Mouse (Mus musculus): ENCODE measurements around the gene Pgrmc2. TPM values are rescaled to one million over a fixed set of nuclear protein-coding genes. Genes with fewer than 3 reads are reported as not detected.

The Pgrmc2 gene
- polyA plus RNA-seq, 1 experiment, result 1.9 TPM

DNA sequence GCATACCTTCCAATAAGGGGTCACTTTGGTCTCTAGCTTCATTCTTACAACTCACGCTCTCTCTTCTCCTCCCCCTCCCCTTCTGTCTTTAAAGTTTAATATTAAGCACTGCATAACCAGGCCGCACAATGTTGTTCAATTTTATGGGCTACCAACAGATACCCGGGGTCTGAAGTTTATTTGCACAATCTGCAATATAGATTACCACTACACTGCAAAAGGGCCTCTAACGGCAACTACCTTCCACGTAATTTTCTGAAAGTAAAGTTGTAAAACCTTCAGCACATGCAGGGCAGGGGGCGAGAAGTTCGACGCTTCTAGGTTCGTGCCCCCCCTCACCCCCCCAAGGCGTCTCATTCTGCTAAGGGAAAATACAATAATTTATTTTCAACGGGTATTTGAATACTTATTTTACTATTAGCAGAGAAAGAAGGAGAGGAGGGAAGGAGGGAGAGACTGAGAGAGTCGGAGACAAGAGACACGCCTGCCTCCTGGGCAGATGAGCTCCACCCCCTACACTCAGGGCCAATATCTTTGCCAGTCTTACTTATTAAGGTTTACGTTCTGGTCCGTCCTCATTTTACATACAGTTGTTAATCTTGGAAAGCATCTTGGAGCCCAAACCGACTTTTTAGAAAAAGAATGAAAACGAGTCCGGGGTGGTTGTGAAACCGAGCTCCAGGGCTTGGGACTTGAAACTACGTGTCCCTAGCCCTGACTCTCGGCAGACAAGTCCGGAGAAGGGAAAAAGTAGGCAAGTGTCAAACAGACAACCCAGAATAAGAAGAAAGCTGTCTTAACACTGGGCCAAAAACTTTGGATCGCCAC lies 1.2 kb downstream of the Pgrmc2 start:
- Histone ChIP-seq H3K27me3 (ENCODE audit: control insufficient read depth) (no peaks in the 10 kb centered on the region), H3K4me3 (replicated peaks) (peak overlapping the region; percentile 79), H3K36me3 (ENCODE audit: control insufficient read depth) (peaks cover 23% of the 10 kb centered on the region), H3K9me3 (ENCODE audit: control insufficient read depth, low read length) (no peaks in the 10 kb centered on the region), H3K4me1 (ENCODE audit: control insufficient read depth) (peaks cover 44% of the 10 kb centered on the region)
- TF ChIP-seq TAL1 (IDR thresholded peaks at IDR 0.05; ENCODE audit: low read length) (no peak), GATA1 (IDR thresholded peaks at IDR 0.05; ENCODE audit: low read length) (no peak)

- H3K36me3 ChIP-seq (ENCODE audit: control insufficient read depth), result peaks cover 25% of the 10 kb centered on the region
- TF ChIP-seq TAL1 (IDR thresholded peaks at IDR 0.05; ENCODE audit: low read length) (no peak), GATA1 (IDR thresholded peaks at IDR 0.05; ENCODE audit: low read length) (no peak)
- peak overlapping the region; percentile 79 for H3K4me3 ChIP-seq (replicated peaks)
These were observed 2.1 kb downstream of the Pgrmc2 start for GRCm38 (mm10) chr3:41080724-41081123.

GRCm38 (mm10) chr3:41078673-41079072 lies 4.2 kb downstream of the Pgrmc2 start:
- H3K4me3 ChIP-seq (replicated peaks), result no peak overlapping the region

More at GRCm38 (mm10) chr3:41080724-41081123, 2.1 kb downstream of the Pgrmc2 start:
- Histone ChIP-seq H3K4me1 (ENCODE audit: control insufficient read depth) (peaks cover 46% of the 10 kb centered on the region), H3K9me3 (ENCODE audit: control insufficient read depth, low read length) (no peaks in the 10 kb centered on the region), H3K27me3 (ENCODE audit: control insufficient read depth) (no peaks in the 10 kb centered on the region)

GRCm38 (mm10) chr3:41075376-41075775 lies 7.5 kb downstream of the Pgrmc2 start:
- no peaks in the 10 kb centered on the region for H3K9me3 ChIP-seq (ENCODE audit: control insufficient read depth, low read length)
- TF ChIP-seq TAL1 (IDR thresholded peaks at IDR 0.05; ENCODE audit: low read length), result no peak
- no peak for TF ChIP-seq GATA1 (IDR thresholded peaks at IDR 0.05; ENCODE audit: low read length)
- H3K36me3 ChIP-seq (ENCODE audit: control insufficient read depth), result peaks cover 35% of the 10 kb centered on the region
- no peaks in the 10 kb centered on the region for H3K27me3 ChIP-seq (ENCODE audit: control insufficient read depth)
- no peak overlapping the region for H3K4me3 ChIP-seq (replicated peaks)
- peaks cover 13% of the 10 kb centered on the region for H3K4me1 ChIP-seq (ENCODE audit: control insufficient read depth)

More at GRCm38 (mm10) chr3:41078673-41079072, 4.2 kb downstream of the Pgrmc2 start:
- Histone ChIP-seq H3K9me3 (ENCODE audit: control insufficient read depth, low read length) (no peaks in the 10 kb centered on the region), H3K36me3 (ENCODE audit: control insufficient read depth) (peaks cover 28% of the 10 kb centered on the region), H3K4me1 (ENCODE audit: control insufficient read depth) (peaks cover 39% of the 10 kb centered on the region), H3K27me3 (ENCODE audit: control insufficient read depth) (no peaks in the 10 kb centered on the region)
- no peak for TF ChIP-seq TAL1 (IDR thresholded peaks at IDR 0.05; ENCODE audit: low read length)
- TF ChIP-seq GATA1 (IDR thresholded peaks at IDR 0.05; ENCODE audit: low read length), result no peak

GRCm38 (mm10) chr3:41070519-41070918 lies 12.3 kb downstream of the Pgrmc2 start:
- Histone ChIP-seq H3K4me1 (ENCODE audit: control insufficient read depth) (peaks cover 5% of the 10 kb centered on the region), H3K27me3 (ENCODE audit: control insufficient read depth) (no peaks in the 10 kb centered on the region), H3K9me3 (ENCODE audit: control insufficient read depth, low read length) (no peaks in the 10 kb centered on the region), H3K4me3 (replicated peaks) (no peak overlapping the region), H3K36me3 (ENCODE audit: control insufficient read depth) (peaks cover 59% of the 10 kb centered on the region)
- no peak for TF ChIP-seq GATA1 (IDR thresholded peaks at IDR 0.05; ENCODE audit: low read length)

- no peaks in the 10 kb centered on the region; the same call in 1 of the 2 replicates for H3K4me1 ChIP-seq (ENCODE audit: control insufficient read depth)
- no peaks in the 10 kb centered on the region for H3K9me3 ChIP-seq (ENCODE audit: control insufficient read depth, low read length)
- TF ChIP-seq GATA1 (IDR thresholded peaks at IDR 0.05; ENCODE audit: low read length), result no peak
- TF ChIP-seq TAL1 (IDR thresholded peaks at IDR 0.05; ENCODE audit: low read length), result no peak
- peaks cover 65% of the 10 kb centered on the region for H3K36me3 ChIP-seq (ENCODE audit: control insufficient read depth)
- no peak overlapping the region for H3K4me3 ChIP-seq (replicated peaks)
- H3K27me3 ChIP-seq (ENCODE audit: control insufficient read depth), result no peaks in the 10 kb centered on the region
These were observed 17.5 kb downstream of the Pgrmc2 start for GRCm38 (mm10) chr3:41065320-41065719.

GRCm38 (mm10) chr3:41062758-41063157 lies 20.1 kb downstream of the Pgrmc2 start:
- Histone ChIP-seq H3K27me3 (ENCODE audit: control insufficient read depth) (no peaks in the 10 kb centered on the region), H3K4me3 (replicated peaks) (no peak overlapping the region), H3K4me1 (ENCODE audit: control insufficient read depth) (no peaks in the 10 kb centered on the region; the same call in 1 of the 2 replicates), H3K9me3 (ENCODE audit: control insufficient read depth, low read length) (no peaks in the 10 kb centered on the region), H3K36me3 (ENCODE audit: control insufficient read depth) (peaks cover 40% of the 10 kb centered on the region)
- TF ChIP-seq TAL1 (IDR thresholded peaks at IDR 0.05; ENCODE audit: low read length) (no peak), GATA1 (IDR thresholded peaks at IDR 0.05; ENCODE audit: low read length) (no peak)

DNA sequence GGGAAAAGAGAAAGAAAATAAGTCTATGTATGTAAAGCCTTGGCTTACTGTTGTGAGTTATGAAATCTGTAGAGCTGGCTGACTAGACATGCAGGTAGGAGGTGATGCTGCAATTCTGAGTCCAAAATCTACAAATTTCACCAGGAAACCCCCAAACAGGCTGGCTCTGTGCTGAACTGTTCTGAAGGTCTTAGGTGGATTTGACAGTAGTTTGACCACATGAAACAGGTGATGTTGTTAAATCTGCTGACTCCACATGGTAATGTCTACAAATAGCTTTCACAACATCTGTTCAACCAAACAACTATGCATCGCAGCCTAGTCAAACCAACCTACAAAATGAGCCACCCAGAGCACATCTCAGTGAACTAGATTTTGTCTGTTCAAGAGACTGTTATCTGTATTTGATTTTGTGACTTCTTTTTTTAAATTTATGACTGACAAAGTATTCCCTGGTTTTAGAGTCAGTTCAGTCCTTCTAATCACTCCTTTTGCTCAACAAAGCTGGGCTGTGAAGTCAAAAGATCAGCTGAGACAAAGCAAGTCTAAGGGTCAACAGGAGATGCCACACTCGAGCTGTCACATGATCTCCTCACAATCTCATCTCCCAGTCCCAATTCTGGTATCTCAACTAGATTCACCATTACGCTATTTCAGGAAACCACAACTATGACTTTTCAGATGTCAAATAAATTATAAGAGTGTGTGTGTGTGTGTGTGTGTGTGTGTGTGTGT lies 20.8 kb downstream of the Pgrmc2 start:
- TF ChIP-seq TAL1 (IDR thresholded peaks at IDR 0.05; ENCODE audit: low read length) (no peak), GATA1 (IDR thresholded peaks at IDR 0.05; ENCODE audit: low read length) (no peak)

DNA sequence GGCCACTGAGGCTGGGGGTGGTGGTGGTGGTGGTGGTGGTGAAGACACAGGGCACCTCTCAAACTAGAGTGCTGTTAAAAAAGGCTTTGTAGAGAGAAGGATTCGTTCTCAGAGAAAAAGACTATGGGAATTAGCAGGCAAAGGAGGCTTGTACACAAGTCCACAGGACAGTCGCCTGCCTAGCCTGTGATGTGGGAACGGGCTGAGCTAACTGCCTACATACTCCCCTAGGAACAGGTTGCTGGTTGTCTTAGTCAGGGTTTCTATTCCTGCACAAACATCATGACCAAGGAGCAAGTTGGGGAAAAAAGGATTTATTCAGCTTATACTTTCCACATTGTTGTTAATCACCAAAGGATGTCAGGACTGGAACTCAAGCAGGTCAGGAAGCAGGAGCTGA lies 23.6 kb downstream of the Pgrmc2 start:
- no peak overlapping the region for H3K4me3 ChIP-seq (replicated peaks)
- H3K27me3 ChIP-seq (ENCODE audit: control insufficient read depth), result no peaks in the 10 kb centered on the region
- no peaks in the 10 kb centered on the region; the same call in 1 of the 2 replicates for H3K9me3 ChIP-seq (ENCODE audit: control insufficient read depth, low read length)
- no peak for TF ChIP-seq TAL1 (IDR thresholded peaks at IDR 0.05; ENCODE audit: low read length)
- no peak for TF ChIP-seq GATA1 (IDR thresholded peaks at IDR 0.05; ENCODE audit: low read length)
- H3K36me3 ChIP-seq (ENCODE audit: control insufficient read depth), result peaks cover 8% of the 10 kb centered on the region
- H3K4me1 ChIP-seq (ENCODE audit: control insufficient read depth), result no peaks in the 10 kb centered on the region; the same call in 1 of the 2 replicates

More for the DNA sequence above, 20.8 kb downstream of the Pgrmc2 start:
- Histone ChIP-seq H3K4me3 (replicated peaks) (no peak overlapping the region), H3K36me3 (ENCODE audit: control insufficient read depth) (peaks cover 33% of the 10 kb centered on the region), H3K27me3 (ENCODE audit: control insufficient read depth) (no peaks in the 10 kb centered on the region), H3K4me1 (ENCODE audit: control insufficient read depth) (no peaks in the 10 kb centered on the region; the same call in 1 of the 2 replicates), H3K9me3 (ENCODE audit: control insufficient read depth, low read length) (no peaks in the 10 kb centered on the region)

All from erythroblast, embryonic 14.5 days (primary cell).